26 mouse cellular contexts compared by ENCODE assay signal in the genomic region with DNA sequence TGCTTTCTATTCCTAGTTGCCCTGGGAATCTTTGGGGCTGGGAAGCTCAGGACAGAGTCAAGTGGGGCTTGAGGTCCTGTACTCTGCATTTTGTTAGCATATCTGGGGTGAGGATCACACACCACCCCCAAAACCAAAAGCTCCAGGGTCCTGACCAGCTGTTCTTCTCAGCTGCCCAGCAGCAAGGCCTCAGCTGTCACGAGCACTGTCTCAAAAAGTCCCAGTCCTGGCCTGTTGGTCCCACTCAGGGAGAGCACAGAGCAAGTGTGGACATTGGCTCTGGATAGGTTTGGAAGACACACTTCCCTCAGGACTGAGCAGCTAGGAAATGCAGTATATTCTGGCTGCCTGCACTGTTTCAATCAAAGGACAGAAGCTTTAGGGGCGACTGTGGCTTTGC.
"Had no signal": no experiment of that assay in that cellular context is flagged by ENCODE, and none has a peak within 500 bp of the region (broad histone marks: within the 10 kb centered on the region; RNA-seq: fewer than 3 reads in every experiment).

No protein-coding gene starts in this region.

- H3K27me3 ChIP-seq: intestine, embryonic 15.5 days; liver, embryonic 12.5 days had no signal

- H3K4me2 ChIP-seq: heart, embryonic 12.5 days; hindbrain, embryonic 12.5 days; hindbrain, embryonic 14.5 days; intestine, embryonic 15.5 days; kidney, embryonic 15.5 days; limb, embryonic 13.5 days; liver, embryonic 12.5 days had no signal

- H3K9ac ChIP-seq: heart, embryonic 12.5 days; hindbrain, embryonic 12.5 days; hindbrain, embryonic 14.5 days; intestine, embryonic 15.5 days; kidney, embryonic 15.5 days; limb, embryonic 13.5 days; liver, embryonic 12.5 days; liver, embryonic 14.5 days had no signal

- H3K36me3 ChIP-seq: heart, embryonic 10.5 days; heart, embryonic 12.5 days; hindbrain, embryonic 10.5 days; hindbrain, embryonic 12.5 days; intestine, embryonic 15.5 days; kidney, embryonic 15.5 days; limb, embryonic 13.5 days had no signal

- ATAC-seq: hindbrain, embryonic 16.5 days; inflammation-experienced regulatory T-cells, adult 6 months; intestine, embryonic 15.5 days; intestine, postnatal 0 days; liver, embryonic 12.5 days had no signal

- DNase-seq: gastrocnemius, adult 2 months; gastrocnemius, postnatal 10 days; gastrocnemius, postnatal 25 days; heart, adult 18-20 months; heart, postnatal 10 days; heart, postnatal 4 days; kidney, adult 18-20 months; kidney, adult 9 months; kidney, postnatal 14 days; kidney, postnatal 4 days had no signal

- H3K9me3 ChIP-seq: heart, embryonic 10.5 days; heart, embryonic 12.5 days; hindbrain, embryonic 12.5 days; intestine, embryonic 15.5 days; kidney, embryonic 15.5 days; liver, embryonic 12.5 days had no signal

- H3K4me3 ChIP-seq: gastrocnemius, adult 2 months; heart, embryonic 10.5 days; heart, embryonic 12.5 days; hindbrain, embryonic 10.5 days; hindbrain, embryonic 12.5 days; intestine, embryonic 15.5 days; kidney, embryonic 15.5 days; layer of hippocampus, adult 2 months; left cerebral cortex, adult 2 months; limb, embryonic 13.5 days; liver, embryonic 12.5 days had no signal

- H3K4me1 ChIP-seq: heart, embryonic 12.5 days; intestine, embryonic 15.5 days; liver, embryonic 12.5 days had no signal

- H3K27ac ChIP-seq: gastrocnemius, adult 2 months; heart, embryonic 10.5 days; hindbrain, embryonic 10.5 days; hindbrain, embryonic 12.5 days; hindbrain, embryonic 14.5 days; intestine, embryonic 15.5 days; kidney, embryonic 15.5 days; kidney, postnatal 0 days; layer of hippocampus, adult 2 months; left cerebral cortex, adult 2 months; limb, embryonic 13.5 days; liver, embryonic 12.5 days; liver, embryonic 14.5 days had no signal
